Mouse (Mus musculus) liver, embryonic 11.5 days (tissue): Measurements from ENCODE around the gene Tmem269. TPM values are rescaled to one million over a fixed set of nuclear protein-coding genes. Genes with fewer than 3 reads are reported as not detected.
A peak's percentile ranks its signal among the peaks of the same experiment; 100 is the strongest.

Experiments used
- ATAC-seq: fragments of 200-750 bp; cut with Nextera tagmentation; replicated peaks from 2 replicates; pipeline ENCODE4 v1.8.0; 2017; ENCODE audit warnings: moderate number of reproducible peaks, mild to moderate bottlenecking, moderate TSS enrichment, moderate library complexity; ENCODE audit not compliant: low FRiP score
- DNase-seq: peaks from one replicate; pipeline ENCODE4 v3.0.0-alpha.2; 2017; ENCODE audit warnings: low spot score
- H3K27ac ChIP-seq: fragments of 300-500 bp; sonication (generic); 2 replicates; pipeline ENCODE4 v1.5.1; 2014; ENCODE audit warnings: mild to moderate bottlenecking, low read depth, low read length, control low read depth
- H3K27me3 ChIP-seq: fragments of 300-500 bp; sonication (generic); replicated peaks from 2 replicates; pipeline ENCODE4 v1.6.1; 2014; ENCODE audit warnings: low read length, mixed read lengths; ENCODE audit not compliant: control insufficient read depth, insufficient read depth
- H3K36me3 ChIP-seq: fragments of 300-500 bp; sonication (generic); 2 replicates; pipeline ENCODE4 v1.6.1; 2014; ENCODE audit warnings: mild to moderate bottlenecking, low read length, moderate library complexity, mixed read lengths; ENCODE audit not compliant: control insufficient read depth, insufficient read depth
- H3K4me1 ChIP-seq: fragments of 300-500 bp; sonication (generic); replicated peaks from 2 replicates; pipeline ENCODE4 v1.6.1; 2014; ENCODE audit warnings: low read length, mixed read lengths; ENCODE audit not compliant: control insufficient read depth, insufficient read depth
- H3K4me2 ChIP-seq: fragments of 300-500 bp; sonication (generic); 2 replicates; pipeline ENCODE4 v1.6.1; 2014; ENCODE audit warnings: mild to moderate bottlenecking, control low read depth, moderate library complexity
- H3K4me3 ChIP-seq: fragments of 300-500 bp; sonication (generic); 2 replicates; pipeline ENCODE4 v1.5.1; 2014; ENCODE audit warnings: low read depth, low read length, control low read depth
- H3K9ac ChIP-seq: fragments of 300-500 bp; sonication (generic); 2 replicates; pipeline ENCODE4 v1.6.1; 2014; ENCODE audit warnings: low read depth, low read length, control low read depth
- H3K9me3 ChIP-seq: fragments of 300-500 bp; sonication (generic); 2 replicates; pipeline ENCODE4 v1.6.1; 2016; ENCODE audit warnings: low read length, inconsistent platforms, mixed read lengths; ENCODE audit not compliant: control insufficient read depth
- WGBS: fragments of 180-500 bp; shearing (Covaris S2); extraction: QIAGEN DNeasy Blood & Tissue Kit; methylation state at CpG from one replicate; pipeline ENCODE4 v1.1.7; 2014; 5-methylcytosine and 5-hydroxymethylcytosine counted together
- polyA plus RNA-seq: library from polyadenylated mRNA; unstranded; fragments of >200 nt; fragmentation: Nextera tagmentation; extraction: Ambion mirVana; gene quantifications from 2 replicates; pipeline ENCODE4 v1.2.1, GENCODE M21; 2014

The Tmem269 gene
- polyA plus RNA-seq, 1 experiment from 2014 or later: not detected

DNA sequence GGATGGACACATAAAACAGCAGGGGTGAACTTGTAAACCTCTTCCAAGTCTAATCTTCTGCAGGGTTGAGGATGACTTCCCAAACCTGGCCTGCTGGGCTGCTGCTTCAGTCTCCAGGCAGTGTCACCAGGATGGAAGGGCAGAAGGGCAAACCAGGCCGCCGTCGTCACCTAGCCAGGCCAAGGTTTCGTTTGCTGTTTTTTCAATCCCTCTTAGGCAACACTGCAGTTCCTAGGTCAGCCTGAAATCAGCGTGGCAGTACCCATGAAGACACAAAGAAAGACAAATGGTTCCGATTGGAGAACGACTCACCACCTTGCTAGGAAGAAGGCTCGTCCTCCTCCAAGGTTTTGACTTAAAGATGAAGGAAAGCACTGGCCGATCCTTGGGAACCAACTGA, 7.7 kb upstream of the Tmem269 start:
- peaks cover 25% of the 10 kb centered on the region for H3K36me3 ChIP-seq
- no peak overlapping the region for H3K4me2 ChIP-seq
- no peaks in the 10 kb centered on the region for H3K9me3 ChIP-seq
- ATAC-seq: no peak
- DNase-seq: no peak
- 88% methylated on average over 9 of the region's 9 CpGs for WGBS
- no peak overlapping the region for H3K9ac ChIP-seq
- H3K27me3 ChIP-seq: no peaks in the 10 kb centered on the region
- no peak overlapping the region for H3K27ac ChIP-seq
- no peaks in the 10 kb centered on the region for H3K4me1 ChIP-seq
- H3K4me3 ChIP-seq: no peak overlapping the region

DNA sequence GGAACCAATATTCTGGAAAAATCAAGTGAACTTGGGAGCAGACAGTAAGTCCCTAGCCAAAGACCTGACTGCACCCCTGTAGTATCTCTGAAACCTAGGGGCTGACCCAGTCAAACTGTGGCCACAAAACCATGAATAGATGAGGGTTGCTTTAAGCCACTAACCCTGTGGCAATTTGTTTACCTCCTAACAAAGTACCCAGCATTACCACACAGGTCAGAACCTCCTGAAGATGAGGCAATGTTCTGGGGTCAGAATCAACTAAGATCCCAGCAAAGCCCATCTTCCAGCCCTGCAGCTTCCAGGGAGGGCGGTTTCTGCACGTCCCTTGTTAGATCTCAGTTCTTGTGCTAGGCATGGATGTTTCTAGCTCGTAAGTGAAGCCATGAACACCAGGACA, 6.5 kb upstream of the Tmem269 start:
- no peak overlapping the region for H3K4me2 ChIP-seq
- DNase-seq: no peak
- H3K36me3 ChIP-seq: peaks cover 25% of the 10 kb centered on the region

DNA sequence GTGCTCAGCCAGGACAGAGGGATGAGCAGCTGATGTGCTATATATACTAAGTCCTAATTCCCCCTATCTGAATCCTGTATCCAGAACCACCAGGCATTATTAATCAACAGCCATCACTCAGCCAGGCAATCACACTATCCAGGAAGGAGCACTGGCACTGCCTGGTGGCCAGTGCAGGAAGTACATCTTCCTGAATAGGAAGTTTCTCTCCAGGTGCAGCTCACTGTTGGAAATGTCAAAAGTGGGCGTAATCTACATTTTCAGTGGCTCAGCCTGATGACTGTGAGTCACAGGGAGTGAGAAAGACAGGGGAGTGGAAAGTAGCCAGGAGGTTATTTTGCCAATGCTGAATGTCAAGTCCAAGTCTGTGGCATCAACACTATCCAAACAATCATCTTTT, 5.7 kb upstream of the Tmem269 start:
- DNase-seq (no peak), ATAC-seq (peak; percentile 42; the same call in 1 of the 2 replicates)
- Histone ChIP-seq H3K27me3 (no peaks in the 10 kb centered on the region), H3K4me3 (no peak overlapping the region), H3K9me3 (no peaks in the 10 kb centered on the region), H3K4me2 (no peak overlapping the region), H3K9ac (no peak overlapping the region), H3K4me1 (no peaks in the 10 kb centered on the region), H3K36me3 (peaks cover 25% of the 10 kb centered on the region), H3K27ac (no peak overlapping the region)
- WGBS: 88% methylated on average over 1 of the region's 1 CpGs

More for the DNA sequence above, 6.5 kb upstream of the Tmem269 start:
- no peak overlapping the region for H3K9ac ChIP-seq
- no peaks in the 10 kb centered on the region for H3K9me3 ChIP-seq
- H3K4me1 ChIP-seq: no peaks in the 10 kb centered on the region
- no peak overlapping the region for H3K27ac ChIP-seq
- H3K4me3 ChIP-seq: no peak overlapping the region
- H3K27me3 ChIP-seq: no peaks in the 10 kb centered on the region
- ATAC-seq: no peak
- 91% methylated on average over 3 of the region's 3 CpGs for WGBS

DNA sequence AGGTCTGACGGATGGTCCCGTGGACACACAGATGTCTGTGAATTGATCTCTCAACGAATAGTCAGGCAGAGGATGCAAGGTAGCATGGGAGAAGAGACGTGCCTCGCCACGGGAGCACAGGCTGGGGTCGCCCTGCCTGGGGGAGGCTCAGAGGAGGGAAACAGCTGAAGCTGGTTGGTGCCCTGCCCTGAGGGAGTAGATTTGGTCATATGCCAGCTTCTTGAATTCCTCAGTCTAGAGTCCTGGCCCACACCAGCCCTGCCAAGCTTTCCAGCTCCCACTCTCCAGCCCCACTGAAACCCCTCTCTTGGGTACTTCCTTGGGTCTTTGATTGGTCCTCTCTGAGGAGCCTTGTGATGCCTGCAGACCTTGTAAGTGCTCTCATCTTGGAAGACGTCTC, 1.4 kb downstream of the Tmem269 start:
- DNase-seq (no peak), ATAC-seq (no peak)
- H3K4me2 ChIP-seq: no peak overlapping the region
- H3K36me3 ChIP-seq: no peaks in the 10 kb centered on the region
- H3K9me3 ChIP-seq: no peaks in the 10 kb centered on the region
- H3K27me3 ChIP-seq: peaks cover 5% of the 10 kb centered on the region; the same call in 1 of the 2 replicates
- H3K4me3 ChIP-seq: no peak overlapping the region
- 78% methylated on average over 8 of the region's 8 CpGs for WGBS
- H3K27ac ChIP-seq: no peak overlapping the region
- H3K4me1 ChIP-seq: no peaks in the 10 kb centered on the region; the same call in 1 of the 2 replicates
- no peak overlapping the region for H3K9ac ChIP-seq

DNA sequence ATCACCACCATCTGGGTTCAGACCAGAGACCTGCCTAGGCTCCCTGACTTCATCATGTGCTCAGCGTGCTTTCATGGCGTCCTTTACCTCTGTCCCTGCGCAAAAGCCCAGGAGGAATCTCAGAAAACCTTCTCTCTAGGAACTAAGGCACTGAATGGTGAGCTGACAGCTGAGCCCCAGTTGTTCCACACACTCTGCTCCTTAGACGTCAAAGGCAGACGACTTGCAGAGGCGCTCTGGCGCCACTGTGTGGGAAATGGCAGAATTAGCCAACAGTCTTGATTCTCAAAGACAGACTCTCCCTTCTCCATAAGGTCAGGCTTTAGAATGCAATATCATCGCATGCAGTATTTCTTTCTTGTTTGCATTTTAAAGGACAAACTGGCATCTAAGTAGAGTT, 13.3 kb downstream of the Tmem269 start:
- 17% methylated on average over 8 of the region's 8 CpGs for WGBS
- peak; percentile 72 for ATAC-seq

DNA sequence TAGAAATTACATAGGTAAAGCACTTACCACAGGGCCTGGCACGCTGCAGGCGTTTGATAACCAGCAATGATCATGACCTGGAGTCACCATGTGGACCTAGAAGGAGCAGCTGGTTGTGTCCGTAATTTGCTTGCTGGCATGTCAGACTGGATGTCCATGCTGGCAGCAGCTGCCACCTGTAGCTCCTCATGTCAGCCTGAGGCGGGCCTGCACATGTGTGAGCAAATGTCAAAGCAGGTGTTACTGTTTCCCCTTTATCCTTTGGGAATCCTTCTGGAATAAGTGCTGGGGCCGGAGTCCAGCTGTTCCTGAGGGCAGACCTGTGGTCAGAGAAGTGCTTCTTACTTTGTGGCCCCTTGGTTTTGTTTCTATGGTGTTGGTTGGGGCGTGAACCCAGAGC, 19.9 kb downstream of the Tmem269 start:
- no peak overlapping the region for H3K9ac ChIP-seq
- H3K4me1 ChIP-seq: peaks cover 24% of the 10 kb centered on the region
- no peak overlapping the region for H3K4me2 ChIP-seq
- H3K9me3 ChIP-seq: no peaks in the 10 kb centered on the region
- DNase-seq (no peak), ATAC-seq (no peak)
- no peaks in the 10 kb centered on the region; the same call in 1 of the 2 replicates for H3K36me3 ChIP-seq
- 85% methylated on average over 6 of the region's 6 CpGs for WGBS
- H3K27ac ChIP-seq: no peak overlapping the region
- H3K27me3 ChIP-seq: no peaks in the 10 kb centered on the region
- no peak overlapping the region for H3K4me3 ChIP-seq

More for the DNA sequence above, 13.3 kb downstream of the Tmem269 start:
- DNase-seq: no peak
- Histone ChIP-seq H3K4me1 (no peaks in the 10 kb centered on the region), H3K4me3 (no peak overlapping the region), H3K27me3 (no peaks in the 10 kb centered on the region), H3K4me2 (no peak overlapping the region), H3K27ac (no peak overlapping the region), H3K9ac (no peak overlapping the region), H3K9me3 (no peaks in the 10 kb centered on the region), H3K36me3 (no peaks in the 10 kb centered on the region; the same call in 1 of the 2 replicates)

DNA sequence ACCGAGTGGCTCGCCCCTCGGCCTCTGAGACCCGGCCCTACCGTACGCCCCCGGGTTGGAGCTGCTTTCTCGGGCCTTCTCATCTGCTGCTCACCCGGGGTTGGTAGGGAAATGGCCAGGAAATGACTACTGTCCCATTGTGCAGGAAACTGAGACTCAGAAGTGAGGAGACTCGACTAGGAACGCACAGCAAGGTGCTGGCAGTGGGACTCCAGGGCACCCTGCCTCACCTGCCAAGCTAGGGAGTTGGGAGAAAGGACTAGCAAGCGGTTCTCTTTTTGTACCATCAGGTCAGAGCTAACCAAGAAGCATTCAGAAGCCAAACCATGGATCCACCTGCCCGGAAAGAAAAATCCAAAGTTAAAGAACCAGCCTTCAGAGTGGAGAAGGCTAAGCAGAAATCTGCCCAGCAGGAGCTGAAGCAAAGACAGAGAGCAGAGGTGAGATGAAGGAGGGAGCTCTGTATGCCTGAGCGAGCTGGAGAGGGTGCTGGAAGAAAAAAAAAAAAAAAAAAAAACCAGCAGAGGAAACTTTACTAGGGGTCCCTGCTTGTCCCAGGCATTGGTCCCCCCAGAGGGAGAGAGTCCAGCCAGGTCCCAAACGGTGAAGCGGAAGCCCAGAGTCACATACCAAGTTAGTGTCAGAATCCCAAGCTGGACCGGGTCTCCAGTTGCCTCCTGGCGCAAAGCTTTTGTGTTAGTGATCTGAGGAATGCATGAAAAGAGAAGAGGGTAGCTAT, 22.3 kb downstream of the Tmem269 start:
- H3K4me1 ChIP-seq: peaks cover 30% of the 10 kb centered on the region
- ATAC-seq: no peak
- WGBS: 14% methylated on average over 18 of the region's 18 CpGs

DNA sequence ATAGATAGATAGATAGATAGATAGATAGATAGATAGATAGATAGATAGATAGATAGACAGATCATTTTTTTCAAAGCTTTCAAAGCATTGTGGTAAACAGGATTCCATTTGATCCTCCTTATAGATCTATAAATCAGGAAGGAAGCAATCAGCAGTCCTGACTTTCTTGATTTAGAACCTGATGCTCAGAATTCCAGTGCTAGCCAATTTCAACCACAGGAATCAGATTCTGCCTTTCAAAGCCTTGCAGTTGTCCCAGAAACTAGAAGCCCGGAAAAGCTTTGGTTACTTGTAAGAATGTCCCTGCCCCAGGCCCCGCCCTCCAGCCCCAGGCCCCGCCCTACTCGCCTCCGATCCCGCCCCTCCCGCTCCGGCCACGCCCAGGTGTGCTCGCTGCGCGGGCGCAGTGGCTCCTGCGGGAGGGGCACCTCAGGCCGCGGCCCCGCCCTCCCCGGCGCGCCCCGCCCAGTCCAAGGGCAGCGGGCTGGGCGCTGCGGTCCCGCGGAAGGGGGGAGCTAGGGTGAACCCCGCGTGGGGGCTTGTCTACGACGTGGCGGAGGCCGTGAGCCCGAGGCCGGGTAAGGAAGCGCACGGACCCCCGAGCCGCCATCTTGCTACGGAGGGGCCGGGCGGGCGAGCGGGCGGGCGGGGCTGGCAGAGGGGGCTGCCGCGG, 23.0 kb downstream of the Tmem269 start, which contains the start of gene Svbp:
Svbp (plus strand) TSS at position 398 of the 673 bp plus-strand sequence.
- peak within 1 kb of the TSS; percentile 75 for H3K27ac ChIP-seq
- H3K4me3 ChIP-seq: peak within 1 kb of the TSS; percentile 94
- ATAC-seq: peak; percentile 88
- peaks cover 31% of the 10 kb centered on the region for H3K4me1 ChIP-seq
- no peaks in the 10 kb centered on the region for H3K9me3 ChIP-seq
- H3K9ac ChIP-seq: peak within 1 kb of the TSS; percentile 90
- WGBS: under 1% methylated on average over 46 of the region's 47 CpGs
- no peaks in the 10 kb centered on the region for H3K27me3 ChIP-seq
- H3K36me3 ChIP-seq: no peaks in the 10 kb centered on the region
- peak; percentile 95 for DNase-seq
- H3K4me2 ChIP-seq: peak within 1 kb of the TSS; percentile 88

More for the DNA sequence above, 22.3 kb downstream of the Tmem269 start:
- DNase-seq: no peak
- Histone ChIP-seq H3K36me3 (no peaks in the 10 kb centered on the region; the same call in 1 of the 2 replicates), H3K9me3 (no peaks in the 10 kb centered on the region), H3K9ac (peak overlapping the region; percentile 90), H3K27ac (peak overlapping the region; percentile 75), H3K27me3 (no peaks in the 10 kb centered on the region), H3K4me2 (peak overlapping the region; percentile 88), H3K4me3 (peak overlapping the region; percentile 94)
